Mouse (Mus musculus): Measurements from ENCODE around the gene Fgfr2.

Fgfr2 gene

GRCm38 (mm10) chr7:130796786-130797185 is 2326.4 kb downstream of the Fgfr2 start:
- in situ Hi-C loops (cut with MboI; ENCODE audit: unreplicated experiment in 2 of 2): no loop called here

GRCm38 (mm10) chr7:130793671-130794070 is 2329.5 kb downstream of the Fgfr2 start:
- in situ Hi-C loops (cut with MboI; ENCODE audit: unreplicated experiment in 2 of 2): no loop called here

GRCm38 (mm10) chr7:130789456-130789855 is 2333.7 kb downstream of the Fgfr2 start:
- in situ Hi-C loops (cut with MboI; ENCODE audit: unreplicated experiment in 2 of 2): no loop called here

GRCm38 (mm10) chr7:130788950-130789349 is 2334.2 kb downstream of the Fgfr2 start:
- in situ Hi-C loops (cut with MboI; ENCODE audit: unreplicated experiment in 2 of 2): no loop called here

- in situ Hi-C loops (cut with MboI; ENCODE audit: unreplicated experiment in 2 of 2): no loop called here
These were observed 2335.6 kb downstream of the Fgfr2 start for GRCm38 (mm10) chr7:130787537-130787936.

GRCm38 (mm10) chr7:130786708-130787107 is 2336.4 kb downstream of the Fgfr2 start:
- in situ Hi-C loops (cut with MboI; ENCODE audit: unreplicated experiment in 2 of 2): no loop called here

GRCm38 (mm10) chr7:130785923-130786575 is 2337.1 kb downstream of the Fgfr2 start:
- in situ Hi-C loops (cut with MboI; ENCODE audit: unreplicated experiment in 2 of 2): no loop called here

GRCm38 (mm10) chr7:130782501-130783050 is 2340.6 kb downstream of the Fgfr2 start:
- in situ Hi-C loops (cut with MboI; ENCODE audit: unreplicated experiment in 2 of 2): no loop called here

- in situ Hi-C loops (cut with MboI; ENCODE audit: unreplicated experiment in 2 of 2): no loop called here
These were observed 2342.2 kb downstream of the Fgfr2 start for GRCm38 (mm10) chr7:130780866-130781419.

GRCm38 (mm10) chr7:130773914-130774630 is 2349.1 kb downstream of the Fgfr2 start, which contains the start of gene Btbd16:
Gene Btbd16, plus strand, starts transcription at chr7:130774069.
- in situ Hi-C loops (cut with MboI; ENCODE audit: unreplicated experiment in 2 of 2): loop anchor here (5.0 to 25.0 kb wide), 7 partner anchors 143 to 1763 kb away; partner anchors contain the start of genes Hmx2 (in 1 of the 2) and Hmx3 (in 1 of the 2)

- in situ Hi-C loops (cut with MboI; ENCODE audit: unreplicated experiment in 2 of 2): loop anchor here (5.0 to 25.0 kb wide), 7 partner anchors 144 to 1764 kb away; partner anchors contain the start of genes Hmx2 (in 1 of the 2) and Hmx3 (in 1 of the 2)
These were observed 2349.8 kb downstream of the Fgfr2 start for GRCm38 (mm10) chr7:130773171-130773830.

GRCm38 (mm10) chr7:130770707-130771106 is 2352.4 kb downstream of the Fgfr2 start:
- in situ Hi-C loops (cut with MboI; ENCODE audit: unreplicated experiment in 2 of 2): loop anchor here (5.0 to 25.0 kb wide), 7 partner anchors 147 to 1767 kb away; partner anchors contain the start of genes Hmx2 (in 1 of the 2) and Hmx3 (in 1 of the 2)

- in situ Hi-C loops (cut with MboI; ENCODE audit: unreplicated experiment in 2 of 2): loop anchor here (10.0 to 25.0 kb wide), 6 partner anchors 223 to 1769 kb away; partner anchors contain the start of genes Hmx2 (in 1 of the 2) and Hmx3 (in 1 of the 2)
These were observed 2355.0 kb downstream of the Fgfr2 start for GRCm38 (mm10) chr7:130768151-130768550.

GRCm38 (mm10) chr7:130766411-130767170 is 2356.6 kb downstream of the Fgfr2 start:
- in situ Hi-C loops (cut with MboI; ENCODE audit: unreplicated experiment in 2 of 2): loop anchor here (10.0 to 25.0 kb wide), 6 partner anchors 222 to 1771 kb away; partner anchors contain the start of genes Hmx2 (in 1 of the 2) and Hmx3 (in 1 of the 2)

- in situ Hi-C loops (cut with MboI; ENCODE audit: unreplicated experiment in 2 of 2): loop anchor here (5.0 to 25.0 kb wide), 9 partner anchors 148 to 1773 kb away; partner anchors contain the start of genes Hmx2 (in 1 of the 2) and Hmx3 (in 1 of the 2)
These were observed 2359.0 kb downstream of the Fgfr2 start for GRCm38 (mm10) chr7:130764160-130764559.

GRCm38 (mm10) chr7:130762071-130762897 is 2360.9 kb downstream of the Fgfr2 start:
- in situ Hi-C loops (cut with MboI; ENCODE audit: unreplicated experiment in 2 of 2): loop anchor here (5.0 to 25.0 kb wide), 9 partner anchors 150 to 1775 kb away; partner anchors contain the start of genes Hmx2 (in 1 of the 2) and Hmx3 (in 1 of the 2)

- in situ Hi-C loops (cut with MboI; ENCODE audit: unreplicated experiment in 2 of 2): loop anchor here (25.0 kb wide), 4 partner anchors 780 to 1780 kb away; partner anchors contain the start of genes Hmx2 (in 1 of the 2) and Hmx3 (in 1 of the 2)
These were observed 2365.8 kb downstream of the Fgfr2 start for GRCm38 (mm10) chr7:130757326-130757865.
